Mouse (Mus musculus): ENCODE measurements around the gene Hspb1. TPM values are rescaled to one million over a fixed set of nuclear protein-coding genes. Genes with fewer than 3 reads are reported as not detected.

Gene Hspb1
- polyA plus RNA-seq, 1 experiment = 0.79 TPM

- Histone ChIP-seq H3K4me3 (replicated peaks) (no peak overlapping the region), H3K36me3 (replicated peaks; ENCODE audit: low read length) (peaks cover 16% of the 10 kb centered on the region), H3K4me1 (peaks cover 25% of the 10 kb centered on the region), H3K9me3 (no peaks in the 10 kb centered on the region), H3K27me3 (replicated peaks) (peaks cover 4% of the 10 kb centered on the region)
- TF ChIP-seq FLI1 (IDR thresholded peaks at IDR 0.05; ENCODE audit: low read length) = no peak
- TF ChIP-seq GATA1 (IDR thresholded peaks at IDR 0.05; ENCODE audit: borderline replicate concordance, low read length) = no peak
These were observed 12.1 kb downstream of the Hspb1 start for GRCm38 (mm10) chr5:135899833-135900232.

GRCm38 (mm10) chr5:135900701-135901100 is 13.0 kb downstream of the Hspb1 start:
- Histone ChIP-seq H3K36me3 (replicated peaks; ENCODE audit: low read length) (peaks cover 25% of the 10 kb centered on the region), H3K9me3 (no peaks in the 10 kb centered on the region), H3K27me3 (replicated peaks) (peaks cover 2% of the 10 kb centered on the region), H3K4me3 (replicated peaks) (no peak overlapping the region), H3K4me1 (peaks cover 30% of the 10 kb centered on the region)
- no peak for TF ChIP-seq FLI1 (IDR thresholded peaks at IDR 0.05; ENCODE audit: low read length)
- TF ChIP-seq GATA1 (IDR thresholded peaks at IDR 0.05; ENCODE audit: borderline replicate concordance, low read length) = no peak

- TF ChIP-seq FLI1 (IDR thresholded peaks at IDR 0.05; ENCODE audit: low read length) (no peak), GATA1 (IDR thresholded peaks at IDR 0.05; ENCODE audit: borderline replicate concordance, low read length) (no peak)
- Histone ChIP-seq H3K36me3 (replicated peaks; ENCODE audit: low read length) (peaks cover 31% of the 10 kb centered on the region), H3K9me3 (no peaks in the 10 kb centered on the region), H3K4me3 (replicated peaks) (no peak overlapping the region), H3K4me1 (peaks cover 37% of the 10 kb centered on the region), H3K27me3 (replicated peaks) (peaks cover 2% of the 10 kb centered on the region)
These were observed 13.8 kb downstream of the Hspb1 start for GRCm38 (mm10) chr5:135901354-135902095.

GRCm38 (mm10) chr5:135903058-135903457 is 15.3 kb downstream of the Hspb1 start:
- H3K36me3 ChIP-seq (replicated peaks; ENCODE audit: low read length) = peaks cover 46% of the 10 kb centered on the region
- no peak for TF ChIP-seq FLI1 (IDR thresholded peaks at IDR 0.05; ENCODE audit: low read length)
- TF ChIP-seq GATA1 (IDR thresholded peaks at IDR 0.05; ENCODE audit: borderline replicate concordance, low read length) = no peak
- no peak overlapping the region for H3K4me3 ChIP-seq (replicated peaks)
- H3K27me3 ChIP-seq (replicated peaks) = no peaks in the 10 kb centered on the region
- peaks cover 52% of the 10 kb centered on the region for H3K4me1 ChIP-seq
- no peaks in the 10 kb centered on the region for H3K9me3 ChIP-seq

- no peaks in the 10 kb centered on the region for H3K9me3 ChIP-seq
- peaks cover 52% of the 10 kb centered on the region for H3K36me3 ChIP-seq (replicated peaks; ENCODE audit: low read length)
- H3K4me1 ChIP-seq = peaks cover 53% of the 10 kb centered on the region
- H3K4me3 ChIP-seq (replicated peaks) = peak overlapping the region; percentile 64
- TF ChIP-seq GATA1 (IDR thresholded peaks at IDR 0.05; ENCODE audit: borderline replicate concordance, low read length) (no peak), FLI1 (IDR thresholded peaks at IDR 0.05; ENCODE audit: low read length) (no peak)
- no peaks in the 10 kb centered on the region for H3K27me3 ChIP-seq (replicated peaks)
These were observed 15.9 kb downstream of the Hspb1 start for GRCm38 (mm10) chr5:135903551-135904151.

GRCm38 (mm10) chr5:135904259-135904658 is 16.5 kb downstream of the Hspb1 start:
- H3K36me3 ChIP-seq (replicated peaks; ENCODE audit: low read length) = peaks cover 58% of the 10 kb centered on the region
- TF ChIP-seq GATA1 (IDR thresholded peaks at IDR 0.05; ENCODE audit: borderline replicate concordance, low read length) (no peak), FLI1 (IDR thresholded peaks at IDR 0.05; ENCODE audit: low read length) (no peak)
- no peaks in the 10 kb centered on the region for H3K9me3 ChIP-seq
- H3K4me3 ChIP-seq (replicated peaks) = no peak overlapping the region
- peaks cover 53% of the 10 kb centered on the region for H3K4me1 ChIP-seq
- no peaks in the 10 kb centered on the region for H3K27me3 ChIP-seq (replicated peaks)

GRCm38 (mm10) chr5:135905320-135906225 is 17.9 kb downstream of the Hspb1 start:
- TF ChIP-seq GATA1 (IDR thresholded peaks at IDR 0.05; ENCODE audit: borderline replicate concordance, low read length) (no peak), FLI1 (IDR thresholded peaks at IDR 0.05; ENCODE audit: low read length) (no peak)
- Histone ChIP-seq H3K36me3 (replicated peaks; ENCODE audit: low read length) (peaks cover 72% of the 10 kb centered on the region), H3K4me1 (peaks cover 58% of the 10 kb centered on the region)

GRCm38 (mm10) chr5:135906846-135907245 is 19.1 kb downstream of the Hspb1 start:
- Histone ChIP-seq H3K9me3 (no peaks in the 10 kb centered on the region), H3K27me3 (replicated peaks) (no peaks in the 10 kb centered on the region), H3K4me3 (replicated peaks) (no peak overlapping the region), H3K4me1 (peaks cover 71% of the 10 kb centered on the region), H3K36me3 (replicated peaks; ENCODE audit: low read length) (peaks cover 80% of the 10 kb centered on the region)
- TF ChIP-seq GATA1 (IDR thresholded peaks at IDR 0.05; ENCODE audit: borderline replicate concordance, low read length) = no peak
- no peak for TF ChIP-seq FLI1 (IDR thresholded peaks at IDR 0.05; ENCODE audit: low read length)

More at GRCm38 (mm10) chr5:135905320-135906225, 17.9 kb downstream of the Hspb1 start:
- Histone ChIP-seq H3K9me3 (no peaks in the 10 kb centered on the region), H3K27me3 (replicated peaks) (no peaks in the 10 kb centered on the region), H3K4me3 (replicated peaks) (no peak overlapping the region)

GRCm38 (mm10) chr5:135907256-135907655 is 19.5 kb downstream of the Hspb1 start:
- H3K27me3 ChIP-seq (replicated peaks) = no peaks in the 10 kb centered on the region
- peaks cover 84% of the 10 kb centered on the region for H3K36me3 ChIP-seq (replicated peaks; ENCODE audit: low read length)
- no peak overlapping the region for H3K4me3 ChIP-seq (replicated peaks)
- H3K9me3 ChIP-seq = no peaks in the 10 kb centered on the region
- H3K4me1 ChIP-seq = peaks cover 75% of the 10 kb centered on the region
- TF ChIP-seq FLI1 (IDR thresholded peaks at IDR 0.05; ENCODE audit: low read length) (no peak), GATA1 (IDR thresholded peaks at IDR 0.05; ENCODE audit: borderline replicate concordance, low read length) (no peak)

Measured in megakaryocyte, embryonic 14.5 days (primary cell).